Mouse (Mus musculus) limb, embryonic 11.5 days (tissue): ENCODE data around the gene Pdzk1ip1. TPM values are rescaled to one million over a fixed set of nuclear protein-coding genes. Genes with fewer than 3 reads are reported as not detected.

Experiments used
- ATAC-seq: fragments of 200-750 bp; cut with Nextera tagmentation; 2 replicates; pipeline ENCODE4 v1.8.0; 2017; ENCODE audit warnings: low read depth; ENCODE audit not compliant: insufficient number of reproducible peaks, low FRiP score, low TSS enrichment
- DNase-seq: peaks from one replicate; pipeline ENCODE4 v3.0.0-alpha.2; 2015; ENCODE audit warnings: low spot score
- H3K27ac ChIP-seq: fragments of 300-500 bp; sonication (generic); replicated peaks from 2 replicates; pipeline ENCODE4 v1.5.1; 2014; ENCODE audit warnings: low read depth, mild to moderate bottlenecking, low read length
- H3K27me3 ChIP-seq: fragments of 300-500 bp; sonication (generic); 2 replicates; pipeline ENCODE4 v1.6.1; 2014; ENCODE audit warnings: mild to moderate bottlenecking, low read length, mixed read lengths; ENCODE audit not compliant: control insufficient read depth, insufficient read depth
- H3K36me3 ChIP-seq: fragments of 300-500 bp; sonication (generic); 2 replicates; pipeline ENCODE4 v1.6.1; 2014; ENCODE audit warnings: mild to moderate bottlenecking, low read length, moderate library complexity, mixed read lengths; ENCODE audit not compliant: control insufficient read depth, insufficient read depth
- H3K4me1 ChIP-seq: fragments of 300-500 bp; sonication (generic); 2 replicates; pipeline ENCODE4 v1.6.1; 2014; ENCODE audit warnings: low read length, mixed read lengths; ENCODE audit not compliant: control insufficient read depth, insufficient read depth
- H3K4me2 ChIP-seq: fragments of 300-500 bp; sonication (generic); 2 replicates; pipeline ENCODE4 v1.6.1; 2014; ENCODE audit warnings: low read depth, mild to moderate bottlenecking, moderate library complexity; ENCODE audit not compliant: severe bottlenecking
- H3K4me3 ChIP-seq: fragments of 300-500 bp; sonication (generic); 2 replicates; pipeline ENCODE4 v1.5.1; 2014; ENCODE audit warnings: low read depth, low read length
- H3K9ac ChIP-seq: fragments of 300-500 bp; sonication (generic); 2 replicates; pipeline ENCODE4 v1.6.1; 2014; ENCODE audit warnings: mild to moderate bottlenecking, low read length
- H3K9me3 ChIP-seq: fragments of 300-500 bp; sonication (generic); 2 replicates; pipeline ENCODE4 v1.6.1; 2016; ENCODE audit warnings: low read length; ENCODE audit not compliant: control insufficient read depth
- WGBS: fragments of 180-500 bp; shearing (Covaris S2); extraction: QIAGEN DNeasy Blood & Tissue Kit; methylation state at CpG from one replicate; pipeline ENCODE4 v1.1.7; 2014; 5-methylcytosine and 5-hydroxymethylcytosine counted together
- polyA plus RNA-seq: library from polyadenylated mRNA; unstranded; fragments of >200 nt; fragmentation: Nextera tagmentation; extraction: Ambion mirVana; gene quantifications from 2 replicates; pipeline ENCODE4 v1.2.1, GENCODE M21; 2014

The Pdzk1ip1 gene
- 11.2 and 12.3 TPM in 2 replicates for polyA plus RNA-seq

DNA sequence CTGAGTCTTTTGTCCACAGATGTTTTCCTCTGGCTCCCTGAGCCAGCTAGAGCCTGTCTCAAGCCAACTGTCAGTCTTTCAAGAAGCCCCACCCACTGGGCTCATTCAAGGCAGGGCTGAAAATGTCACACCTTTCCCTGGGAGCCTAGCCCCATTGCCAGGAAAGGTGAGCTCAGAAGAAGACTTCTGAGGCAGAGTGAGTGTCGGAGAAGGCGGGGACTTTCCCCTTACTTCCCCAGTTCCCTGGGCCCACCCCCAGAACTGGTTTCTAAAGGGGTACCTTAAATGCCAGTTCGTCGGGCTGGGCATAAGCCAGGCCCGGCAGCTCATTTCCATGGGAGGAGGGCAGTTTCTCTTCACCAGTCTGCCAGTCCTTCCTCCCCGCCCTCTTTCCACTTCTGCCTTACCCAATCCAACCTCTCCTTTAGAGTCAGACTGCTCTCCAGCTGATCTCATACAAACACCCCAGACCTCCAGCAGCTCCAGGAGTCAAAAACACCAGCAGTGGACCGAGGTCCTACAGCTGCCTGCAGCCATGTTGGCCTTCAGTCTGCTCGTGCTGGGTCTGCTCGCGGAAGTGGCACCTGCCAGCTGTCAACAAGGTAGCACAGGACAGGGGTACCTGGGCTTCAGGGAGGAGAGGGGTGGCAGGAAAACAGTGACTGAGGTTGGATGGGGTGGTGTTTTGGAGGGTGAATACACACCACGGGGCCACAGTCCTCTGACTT is at the start of gene Pdzk1ip1:
TSS of gene Pdzk1ip1 (plus strand) at position 98 of the 728 bp plus-strand sequence.
- ATAC-seq = no peak
- peaks cover 12% of the 10 kb centered on the region; the same call in 1 of the 2 replicates for H3K27me3 ChIP-seq

GRCm38 (mm10) chr4:115045621-115046020 is 42.9 kb upstream of the Pdzk1ip1 start:
- WGBS = 82% methylated on average over 3 of the region's 3 CpGs

More for the DNA sequence above, at the start of gene Pdzk1ip1:
- H3K36me3 ChIP-seq = no peaks in the 10 kb centered on the region
- no peak for DNase-seq
- no peak within 1 kb of the TSS for H3K27ac ChIP-seq
- H3K4me2 ChIP-seq = no peak within 1 kb of the TSS
- H3K4me3 ChIP-seq = no peak within 1 kb of the TSS
- no peaks in the 10 kb centered on the region for H3K9me3 ChIP-seq
- H3K4me1 ChIP-seq = no peaks in the 10 kb centered on the region
- no peak within 1 kb of the TSS for H3K9ac ChIP-seq
- 15% methylated on average over 11 of the region's 11 CpGs for WGBS

GRCm38 (mm10) chr4:115047750-115048149 is 40.8 kb upstream of the Pdzk1ip1 start:
- H3K9ac ChIP-seq = no peak overlapping the region
- H3K4me2 ChIP-seq = no peak overlapping the region
- H3K27me3 ChIP-seq = peaks cover 12% of the 10 kb centered on the region
- no peaks in the 10 kb centered on the region for H3K36me3 ChIP-seq
- peak; percentile 79 for DNase-seq
- H3K4me3 ChIP-seq = no peak overlapping the region
- ATAC-seq = no peak
- no peaks in the 10 kb centered on the region for H3K4me1 ChIP-seq
- H3K9me3 ChIP-seq = no peaks in the 10 kb centered on the region
- no peak overlapping the region for H3K27ac ChIP-seq
- WGBS = 5% methylated on average over 5 of the region's 5 CpGs

More at GRCm38 (mm10) chr4:115045621-115046020, 42.9 kb upstream of the Pdzk1ip1 start:
- Histone ChIP-seq H3K27ac (no peak overlapping the region), H3K4me3 (no peak overlapping the region), H3K9ac (no peak overlapping the region), H3K27me3 (no peaks in the 10 kb centered on the region), H3K36me3 (peaks cover 7% of the 10 kb centered on the region; the same call in 1 of the 2 replicates), H3K4me1 (no peaks in the 10 kb centered on the region), H3K4me2 (no peak overlapping the region), H3K9me3 (no peaks in the 10 kb centered on the region)
- ATAC-seq (no peak), DNase-seq (no peak)

DNA sequence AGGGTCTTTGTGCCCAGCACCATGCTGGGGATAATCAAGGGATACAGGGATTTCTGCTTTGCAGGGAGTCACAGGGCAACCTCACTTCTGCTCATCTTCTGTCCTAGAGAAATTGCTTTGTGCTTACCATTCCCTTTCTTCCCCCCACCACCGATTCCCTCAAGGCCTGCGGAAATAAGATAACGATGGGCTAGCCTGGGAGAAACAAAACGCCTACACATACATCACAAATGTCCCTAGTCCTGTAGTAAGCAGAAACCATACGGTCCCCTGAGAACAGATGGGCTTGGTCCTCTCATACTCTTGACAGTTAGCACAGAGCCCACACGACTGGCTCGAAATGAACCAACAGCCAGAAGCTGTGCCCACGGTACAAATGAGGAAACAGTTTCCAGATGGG is 40.3 kb upstream of the Pdzk1ip1 start:
- ATAC-seq (no peak), DNase-seq (no peak)
- Histone ChIP-seq H3K27me3 (peaks cover 15% of the 10 kb centered on the region), H3K36me3 (no peaks in the 10 kb centered on the region), H3K4me2 (no peak overlapping the region), H3K27ac (no peak overlapping the region), H3K9ac (no peak overlapping the region), H3K9me3 (no peaks in the 10 kb centered on the region), H3K4me3 (no peak overlapping the region), H3K4me1 (no peaks in the 10 kb centered on the region)
- 61% methylated on average over 8 of the region's 8 CpGs for WGBS

DNA sequence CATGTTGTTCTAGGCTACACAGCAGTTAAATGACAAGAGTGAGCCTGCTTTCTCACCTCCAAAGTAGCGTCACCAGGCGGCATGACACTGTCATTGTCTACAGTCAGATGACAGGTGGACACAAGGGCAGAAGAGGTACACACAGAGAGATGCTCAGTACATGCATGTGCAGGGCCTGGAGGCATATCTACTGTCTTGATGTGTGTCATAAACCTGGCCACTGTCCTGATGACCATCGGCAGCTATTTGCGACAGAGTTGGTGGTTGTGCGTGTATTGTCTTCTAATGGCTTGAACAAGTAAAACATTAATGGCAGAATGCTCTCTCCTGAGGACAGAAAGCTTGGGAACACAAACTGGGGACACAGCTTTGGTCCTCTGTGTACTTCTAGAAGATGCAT is 37.3 kb upstream of the Pdzk1ip1 start:
- Histone ChIP-seq H3K4me2 (no peak overlapping the region), H3K4me3 (no peak overlapping the region), H3K9ac (no peak overlapping the region), H3K9me3 (no peaks in the 10 kb centered on the region), H3K4me1 (no peaks in the 10 kb centered on the region), H3K27me3 (peaks cover 40% of the 10 kb centered on the region), H3K36me3 (no peaks in the 10 kb centered on the region), H3K27ac (no peak overlapping the region)
- 72% methylated on average over 5 of the region's 5 CpGs for WGBS
- no peak for DNase-seq
- ATAC-seq = no peak

DNA sequence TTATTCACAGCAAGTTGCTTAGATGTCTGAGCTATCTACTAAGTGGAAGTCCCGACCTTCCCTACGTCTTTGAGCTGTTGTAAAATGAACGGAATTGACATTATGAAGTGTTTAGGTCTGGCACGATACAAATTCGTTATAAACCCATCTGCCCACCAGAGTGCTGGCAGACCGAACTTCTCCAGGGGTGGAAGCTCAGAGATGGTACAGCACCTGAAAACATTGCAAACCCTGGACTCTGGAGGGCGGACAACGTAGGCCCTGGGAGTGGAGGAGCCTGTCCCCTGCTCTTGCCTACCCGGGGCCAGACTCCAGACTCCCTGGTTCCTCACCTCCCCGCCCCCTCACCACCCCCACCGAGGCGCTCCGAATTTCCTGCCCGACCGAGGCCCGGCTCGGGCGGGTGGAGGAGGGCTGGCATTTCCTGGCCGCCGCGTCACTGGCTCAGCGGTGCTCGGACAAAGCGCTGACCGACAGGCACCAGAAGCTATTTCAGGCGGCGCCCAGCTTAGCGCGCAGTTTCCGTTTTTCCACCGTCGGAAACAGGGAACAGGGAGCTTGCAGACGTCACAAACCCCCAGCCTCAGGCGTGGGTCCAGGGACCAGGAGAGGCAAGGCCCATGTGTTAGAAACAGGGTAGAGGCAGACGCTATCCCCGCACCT is 36.0 kb upstream of the Pdzk1ip1 start:
- Histone ChIP-seq H3K27me3 (peaks cover 50% of the 10 kb centered on the region), H3K4me2 (peak overlapping the region; percentile 59), H3K36me3 (no peaks in the 10 kb centered on the region), H3K9me3 (no peaks in the 10 kb centered on the region), H3K4me3 (peak overlapping the region; percentile 10), H3K9ac (peak overlapping the region; percentile 41; the same call in 1 of the 2 replicates), H3K27ac (no peak overlapping the region), H3K4me1 (peaks cover 3% of the 10 kb centered on the region; the same call in 1 of the 2 replicates)
- DNase-seq (peak; percentile 79), ATAC-seq (peak; percentile 74)
- WGBS = under 1% methylated on average over 36 of the region's 36 CpGs

DNA sequence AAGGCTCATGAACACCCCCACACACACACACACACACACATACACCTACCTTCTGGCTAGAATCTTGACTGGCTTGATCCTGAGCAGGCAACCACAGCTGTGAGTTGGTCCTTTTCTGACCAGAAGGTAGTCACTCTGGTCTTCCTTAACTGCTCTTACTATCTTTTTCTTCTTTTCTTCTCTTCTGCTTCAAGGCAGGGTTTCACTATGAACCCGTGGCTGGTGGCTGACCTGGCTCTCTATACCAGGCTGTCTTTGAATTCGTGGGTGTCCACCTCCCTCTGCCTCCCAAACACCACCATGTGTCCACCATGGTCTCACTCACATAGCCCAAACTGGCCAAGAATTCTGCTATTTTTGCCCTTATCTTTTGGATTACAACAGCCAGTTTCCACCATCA is 33.5 kb upstream of the Pdzk1ip1 start:
- no peak for ATAC-seq
- H3K9me3 ChIP-seq = no peaks in the 10 kb centered on the region
- 7% methylated on average over 2 of the region's 2 CpGs for WGBS
- no peak overlapping the region for H3K27ac ChIP-seq
- peaks cover 75% of the 10 kb centered on the region for H3K27me3 ChIP-seq
- DNase-seq = peak; percentile 29
- no peaks in the 10 kb centered on the region for H3K36me3 ChIP-seq
- H3K4me2 ChIP-seq = no peak overlapping the region
- peaks cover 3% of the 10 kb centered on the region; the same call in 1 of the 2 replicates for H3K4me1 ChIP-seq
- H3K9ac ChIP-seq = no peak overlapping the region
- no peak overlapping the region for H3K4me3 ChIP-seq

DNA sequence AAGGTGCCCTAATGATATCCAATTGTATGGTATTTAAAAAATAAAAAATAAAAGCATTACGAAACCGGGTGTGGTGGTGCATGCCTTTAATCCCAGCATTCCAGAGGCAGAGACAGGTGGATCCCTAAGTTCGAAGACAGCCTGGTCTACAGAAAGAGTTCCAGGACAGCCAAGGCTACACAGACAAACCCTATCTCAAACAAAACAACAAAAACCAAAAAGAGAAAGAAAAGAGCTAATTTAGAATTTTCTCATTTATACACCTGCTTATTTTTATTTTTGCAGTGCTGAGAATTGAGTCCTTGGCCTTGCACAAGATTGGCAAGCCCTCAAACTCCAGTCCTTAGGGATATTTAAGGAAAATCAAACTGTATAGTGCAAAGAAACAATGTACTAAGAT is 32.8 kb upstream of the Pdzk1ip1 start:
- H3K27ac ChIP-seq = no peak overlapping the region
- no peak overlapping the region for H3K9ac ChIP-seq
- no peaks in the 10 kb centered on the region for H3K9me3 ChIP-seq
- no peak overlapping the region for H3K4me3 ChIP-seq
- 20% methylated on average over 3 of the region's 3 CpGs for WGBS
- peaks cover 3% of the 10 kb centered on the region; the same call in 1 of the 2 replicates for H3K4me1 ChIP-seq
- ATAC-seq = no peak
- H3K4me2 ChIP-seq = no peak overlapping the region
- no peaks in the 10 kb centered on the region for H3K36me3 ChIP-seq
- peaks cover 82% of the 10 kb centered on the region for H3K27me3 ChIP-seq
- no peak for DNase-seq
